Mouse (Mus musculus) forebrain, postnatal 0 days (tissue): ENCODE results near the gene Gsdmc3. TPM values are rescaled to one million over a fixed set of nuclear protein-coding genes. Genes with fewer than 3 reads are reported as not detected.
"Not testable (repeated sequence)": the region's sequence is repeated elsewhere in the genome, so short reads cannot be mapped to it uniquely, and the experiment has no call there.

Experiments
- ATAC-seq: fragments of 200-750 bp; cut with Nextera tagmentation; 2 replicates; pipeline ENCODE4 v1.8.0; 2017; ENCODE audit warnings: mild to moderate bottlenecking, moderate library complexity
- DNase-seq: peaks from one replicate; pipeline ENCODE4 v3.0.0-alpha.2; 2015
- H3K27ac ChIP-seq: fragments of 300-500 bp; sonication (generic); 2 replicates; pipeline ENCODE4 v1.5.1; 2014; ENCODE audit warnings: low read depth, mild to moderate bottlenecking, antibody characterized with exemption, low read length, moderate library complexity, mixed read lengths
- H3K27me3 ChIP-seq: fragments of 300-500 bp; sonication (generic); 2 replicates; pipeline ENCODE4 v1.6.1; 2014; ENCODE audit warnings: mild to moderate bottlenecking, low read length, mixed read lengths; ENCODE audit not compliant: insufficient read depth
- H3K36me3 ChIP-seq: fragments of 300-500 bp; sonication (generic); 2 replicates; pipeline ENCODE4 v1.6.1; 2014; ENCODE audit warnings: mild to moderate bottlenecking, moderate library complexity; ENCODE audit not compliant: insufficient read depth
- H3K4me1 ChIP-seq: fragments of 300-500 bp; sonication (generic); 2 replicates; pipeline ENCODE4 v1.6.1; 2014; ENCODE audit warnings: antibody characterized with exemption; ENCODE audit not compliant: insufficient read depth
- H3K4me2 ChIP-seq: fragments of 300-500 bp; sonication (generic); 2 replicates; pipeline ENCODE4 v1.6.1; 2014; ENCODE audit warnings: low read depth, mild to moderate bottlenecking, moderate library complexity
- H3K4me3 ChIP-seq: fragments of 300-500 bp; sonication (generic); 2 replicates; pipeline ENCODE4 v1.5.1; 2014; ENCODE audit warnings: low read depth, low read length, mixed read lengths
- H3K9ac ChIP-seq: fragments of 300-500 bp; sonication (generic); 2 replicates; pipeline ENCODE4 v1.6.1; 2014; ENCODE audit warnings: mild to moderate bottlenecking
- H3K9me3 ChIP-seq: fragments of 300-500 bp; sonication (generic); 2 replicates; pipeline ENCODE4 v1.6.1; 2016; ENCODE audit warnings: low read length
- CTCF ChIP-seq: sonication (generic); IDR thresholded peaks from 2 replicates; pipeline ENCODE4 v1.5.1; 2016; ENCODE audit warnings: antibody characterized with exemption, control low read depth, low read depth
- WGBS: fragments of 180-500 bp; shearing (Covaris S2); extraction: QIAGEN DNeasy Blood & Tissue Kit; methylation state at CpG from one replicate; pipeline ENCODE4 v1.1.7; 2014; 5-methylcytosine and 5-hydroxymethylcytosine counted together
- polyA plus RNA-seq: library from polyadenylated mRNA; unstranded; fragments of >200 nt; fragmentation: Nextera tagmentation; extraction: Ambion mirVana; gene quantifications from 2 replicates; pipeline ENCODE4 v1.2.1, GENCODE M21; 2015
- total RNA-seq: library from RNA; depleted of rRNA; stranded (reverse); fragments of >200 nt; gene quantifications from 2 replicates; pipeline ENCODE4 v1.2.3, GENCODE M21; 2014; rRNA removed

Gsdmc3 gene
- total and polyA plus RNA-seq, 2 experiments from 2014 or later: not detected

DNA sequence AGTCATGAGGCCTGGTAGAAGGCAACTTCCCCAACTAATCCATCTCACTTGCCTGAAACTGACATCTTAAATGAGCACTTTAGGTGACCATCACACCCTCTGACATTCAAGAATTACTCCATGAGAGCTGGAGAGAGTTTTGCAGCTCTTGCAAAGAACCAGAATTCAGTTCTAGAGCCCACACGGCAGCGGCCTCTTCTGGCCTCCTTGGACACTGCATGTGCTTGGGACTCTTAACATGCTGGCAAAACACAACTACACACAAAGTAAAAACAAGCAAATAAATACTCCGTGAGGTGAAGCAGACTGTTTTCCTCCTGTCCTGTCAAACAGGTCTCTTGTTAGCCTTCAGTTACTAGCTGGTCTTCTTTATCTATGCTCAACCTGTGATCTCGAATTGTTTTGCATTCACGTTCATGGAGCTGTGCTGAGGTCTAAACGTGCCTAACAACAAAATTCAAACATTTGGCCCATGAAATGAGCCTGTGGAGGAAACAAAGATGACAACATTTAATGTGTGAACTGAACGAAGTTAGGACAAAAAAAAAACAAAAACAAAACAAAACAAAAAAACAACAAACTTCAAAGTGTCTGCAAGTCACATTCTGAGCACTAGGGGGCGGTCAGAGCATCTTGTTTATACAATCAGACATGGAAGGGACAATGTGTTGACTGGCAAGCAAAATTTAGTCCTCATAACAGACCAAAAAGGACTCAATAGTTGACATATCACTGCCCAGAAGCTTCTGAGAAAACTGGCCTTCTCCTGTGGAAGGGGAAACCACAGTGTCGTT is 17.4 kb upstream of the Gsdmc3 start:
- ATAC-seq, H3K9me3 ChIP-seq, H3K27me3 ChIP-seq, H3K4me1 ChIP-seq, H3K4me2 ChIP-seq, H3K4me3 ChIP-seq, H3K27ac ChIP-seq, H3K9ac ChIP-seq, H3K36me3 ChIP-seq: not testable (repeated sequence)
- WGBS: 38% methylated on average over 9 of the region's 9 CpGs
- peak; percentile 64 for TF ChIP-seq CTCF
- DNase-seq: peak; percentile 37

DNA sequence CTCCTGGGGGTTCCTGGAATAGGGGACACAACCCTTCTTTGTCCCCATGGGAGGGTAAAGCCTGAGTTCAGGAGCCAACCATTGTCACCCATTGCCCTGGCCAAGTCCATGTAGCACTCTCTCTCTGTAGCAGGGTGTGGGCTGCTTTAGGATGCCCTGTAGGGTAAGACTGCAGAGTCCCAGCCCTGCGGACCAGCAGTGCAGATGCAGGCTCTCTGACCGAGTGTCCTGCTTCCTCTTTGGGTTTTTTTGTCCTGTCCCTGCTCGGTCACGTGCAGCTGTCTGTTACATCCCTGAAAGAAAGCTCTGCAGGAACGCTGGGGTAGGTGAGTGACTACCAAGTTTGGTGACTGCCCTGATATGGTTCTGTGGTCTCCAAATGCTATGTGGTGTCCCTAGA is 10.1 kb upstream of the Gsdmc3 start:
- not testable (repeated sequence) for H3K27ac ChIP-seq, H3K4me3 ChIP-seq, ATAC-seq, H3K9ac ChIP-seq, H3K27me3 ChIP-seq, H3K4me1 ChIP-seq, DNase-seq, H3K4me2 ChIP-seq, H3K9me3 ChIP-seq, H3K36me3 ChIP-seq
- WGBS: 77% methylated on average over 5 of the region's 5 CpGs

DNA sequence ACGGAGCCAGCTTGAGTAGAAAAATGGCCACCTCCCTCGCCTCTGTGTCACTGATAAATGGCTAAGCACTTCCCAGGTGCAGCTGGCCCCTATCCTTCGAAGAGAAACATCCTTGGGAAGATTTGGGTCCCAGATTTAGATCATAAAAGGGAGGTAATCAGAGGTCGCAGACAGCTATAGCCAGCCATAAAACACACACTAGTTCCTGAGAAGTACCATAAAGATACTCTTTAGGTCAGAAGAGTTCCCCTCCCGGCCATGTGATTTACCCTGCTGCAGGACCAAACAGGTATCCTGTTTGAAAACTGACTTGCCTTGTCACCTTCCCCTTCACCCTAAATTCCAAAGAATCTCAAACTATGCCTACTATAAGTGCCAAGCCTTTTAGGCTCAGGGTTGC is 9.6 kb upstream of the Gsdmc3 start:
- not testable (repeated sequence) for H3K27ac ChIP-seq, H3K27me3 ChIP-seq, H3K4me2 ChIP-seq, ATAC-seq, H3K9me3 ChIP-seq, H3K4me3 ChIP-seq, DNase-seq, H3K36me3 ChIP-seq, H3K4me1 ChIP-seq, H3K9ac ChIP-seq
- no CpG with 5 or more reads among the region's 5 CpGs for WGBS

DNA sequence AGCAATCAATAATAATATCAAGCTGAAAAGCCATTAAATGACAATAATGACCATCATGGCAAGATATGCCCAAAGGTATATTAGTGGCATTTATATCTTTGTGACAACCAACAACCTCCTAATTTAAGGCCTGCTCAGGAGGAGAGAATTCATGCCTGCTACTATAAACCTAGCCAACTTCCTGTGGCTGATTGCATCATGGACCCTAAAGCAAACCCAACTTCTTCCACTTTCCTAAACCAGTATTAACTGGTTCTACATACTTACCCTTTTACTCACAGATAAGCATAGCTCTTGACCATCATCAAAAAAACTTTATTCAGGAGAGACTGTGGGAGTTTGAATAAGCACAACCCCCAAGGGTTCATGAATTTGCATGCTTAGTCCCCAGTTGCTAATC is 2.2 kb downstream of the Gsdmc3 start:
- H3K36me3 ChIP-seq, H3K4me3 ChIP-seq, H3K4me2 ChIP-seq, H3K27ac ChIP-seq, H3K4me1 ChIP-seq, H3K9ac ChIP-seq, ATAC-seq, DNase-seq, H3K9me3 ChIP-seq, H3K27me3 ChIP-seq: not testable (repeated sequence)

DNA sequence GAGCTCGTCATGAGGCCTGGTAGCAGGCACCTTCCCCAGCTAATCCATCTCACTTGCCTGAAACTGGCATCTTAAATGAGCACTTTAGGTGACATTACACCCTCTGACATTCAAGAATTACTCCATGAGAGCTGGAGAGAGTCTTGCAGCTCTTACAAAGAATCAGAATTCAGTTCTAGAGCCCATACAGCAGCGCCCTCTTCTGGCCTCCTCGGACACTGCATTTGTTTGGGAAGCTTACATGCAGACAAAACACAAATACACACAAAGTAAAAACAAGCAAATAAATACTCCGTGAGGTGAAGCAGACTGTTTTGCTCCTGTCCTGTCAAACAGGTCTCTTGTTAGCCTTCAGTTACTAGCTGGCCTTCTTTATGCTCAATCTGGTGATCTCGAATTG is 16.4 kb downstream of the Gsdmc3 start:
- DNase-seq: peak; percentile 41

More for the DNA sequence above, 16.4 kb downstream of the Gsdmc3 start:
- not testable (repeated sequence) for H3K27ac ChIP-seq, H3K4me2 ChIP-seq, H3K4me3 ChIP-seq, H3K36me3 ChIP-seq, H3K27me3 ChIP-seq, H3K9me3 ChIP-seq, H3K9ac ChIP-seq, H3K4me1 ChIP-seq, ATAC-seq
- 49% methylated on average over 5 of the region's 5 CpGs for WGBS
- peak; percentile 51 for TF ChIP-seq CTCF

Other genes starting within 250 kb of the Gsdmc3 start
- not detected in 2 replicates for gene Gsdmc2, start 33.4 kb downstream of the Gsdmc3 start, total RNA-seq
- gene Gsdmc2, start 33.4 kb downstream of the Gsdmc3 start, polyA plus RNA-seq: not detected in 2 replicates
- 0.15 TPM in 1 of 2 replicates, not detected in the other for gene Gsdmc4, start 33.7 kb upstream of the Gsdmc3 start, total RNA-seq
- gene Gsdmc4, start 33.7 kb upstream of the Gsdmc3 start, polyA plus RNA-seq: 0.10 TPM in 1 of 2 replicates, not detected in the other
- 165 and 184 TPM in 2 replicates for gene Fam49b, start 181.9 kb upstream of the Gsdmc3 start, total RNA-seq
- gene Fam49b, start 181.9 kb upstream of the Gsdmc3 start, polyA plus RNA-seq: 146 and 156 TPM in 2 replicates